Mouse (Mus musculus) stomach, postnatal 0 days (tissue): ENCODE data around the gene Pde4dip.

Experiments used
- CTCF ChIP-seq: IDR thresholded peaks from 2 replicates; pipeline ENCODE4 v1.5.1; 2016; ENCODE audit warnings: antibody characterized with exemption, low read depth, mild to moderate bottlenecking, moderate library complexity
- EP300 ChIP-seq: optimal IDR thresholded peaks from 2 replicates; pipeline ENCODE3; 2016; ENCODE audit warnings: antibody characterized with exemption

DNA sequence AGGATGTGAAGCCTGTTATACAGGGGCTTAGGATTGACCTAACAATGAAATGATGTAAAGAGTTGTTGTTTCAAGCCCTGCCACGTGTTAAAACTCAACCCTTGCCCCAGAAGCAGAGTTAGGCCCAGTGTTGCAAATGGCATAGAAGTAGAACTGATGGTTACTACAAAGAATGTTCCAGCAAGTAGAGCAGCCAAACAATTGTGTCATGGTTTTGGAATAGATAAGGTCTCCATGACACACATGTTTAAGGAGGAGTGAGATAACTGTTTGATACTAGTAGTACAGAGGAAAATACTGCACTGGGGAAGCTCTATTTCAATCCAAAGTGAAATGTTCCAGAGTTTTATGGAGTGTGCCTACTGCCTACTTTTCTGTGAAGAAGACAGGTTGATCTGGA, 240.0 kb downstream of the Pde4dip start:
- TF ChIP-seq CTCF (no peak), EP300 (no peak)
